Mouse (Mus musculus) heart, postnatal 36 days (tissue): ENCODE measurements around the gene Ubox5. TPM values are rescaled to one million over a fixed set of nuclear protein-coding genes. Genes with fewer than 3 reads are reported as not detected.

Experiments
- total RNA-seq, 2 experiments: library from RNA; stranded (reverse); gene quantifications; 2 replicates each; pipeline ENCODE4 v1.2.3; 2021

The Ubox5 gene
- total RNA-seq, 2 experiments from 2014 or later, result 3.7 to 4.1 TPM

Other genes with a start within 250 kb of the Ubox5 start
- gene Cpxm1, start 232.5 kb downstream of the Ubox5 start, total RNA-seq, result 1 to 10 TPM; 3.4 to 4.7 TPM
- not detected for gene Gm28372, start 224.8 kb downstream of the Ubox5 start, total RNA-seq
- not detected for gene 1700020A23Rik, start 224.8 kb downstream of the Ubox5 start, total RNA-seq
- not detected for gene Tmem239, start 223.6 kb downstream of the Ubox5 start, total RNA-seq
- gene Vps16, start 205.7 kb downstream of the Ubox5 start, total RNA-seq, result 10 to 100 TPM; 25.2 to 30.7 TPM
- gene Pced1a, start 205.3 kb downstream of the Ubox5 start, total RNA-seq, result 1 to 10 TPM; 4.9 to 5.3 TPM
- gene Ptpra, start 179.8 kb downstream of the Ubox5 start, total RNA-seq, result 10 to 100 TPM; 48.6 to 49.0 TPM
- gene Mrps26, start 66.3 kb downstream of the Ubox5 start, total RNA-seq, result 10 to 100 TPM; 66.1 to 70.0 TPM
- gene Oxt, start 53.9 kb downstream of the Ubox5 start, total RNA-seq, result not detected
- gene Avp, start 47.5 kb downstream of the Ubox5 start, total RNA-seq, result 1 to 10 TPM in 1 of 2 experiments, under 1 TPM in 1; 0.68 to 4.8 TPM
- 1 to 10 TPM; 7.1 to 8.0 TPM for gene Fastkd5, start within 50 bp of the Ubox5 start, total RNA-seq
- gene Lzts3, start 12.8 kb upstream of the Ubox5 start, total RNA-seq, result 1 to 10 TPM; 4.3 to 5.8 TPM
- gene Ddrgk1, start 34.6 kb upstream of the Ubox5 start, total RNA-seq, result 10 to 100 TPM; 81.3 to 87.0 TPM
- 10 to 100 TPM; 17.9 to 18.7 TPM for gene Itpa, start 37.6 kb upstream of the Ubox5 start, total RNA-seq
- gene Slc4a11, start 67.5 kb upstream of the Ubox5 start, total RNA-seq, result under 1 TPM; 0.33 to 0.36 TPM